Mouse (Mus musculus): ENCODE measurements around the gene Slc6a13. TPM values are rescaled to one million over a fixed set of nuclear protein-coding genes. Genes with fewer than 3 reads are reported as not detected.

The Slc6a13 gene
- polyA plus RNA-seq, 1 experiment from 2014 or later = 8.5 TPM

GRCm38 (mm10) chr6:121382071-121382470, 82.0 kb downstream of the Slc6a13 start:
- no peak for ATAC-seq (ENCODE audit: extremely low read depth, insufficient number of reproducible peaks, low FRiP score, low TSS enrichment)
- 62% methylated on average over 10 of the region's 10 CpGs for WGBS
- Histone ChIP-seq H3K4me3 (no peak overlapping the region), H3K9ac (no peak overlapping the region), H3K4me1 (no peaks in the 10 kb centered on the region), H3K27ac (replicated peaks) (no peak overlapping the region), H3K9me3 (no peaks in the 10 kb centered on the region), H3K36me3 (no peaks in the 10 kb centered on the region), H3K27me3 (replicated peaks) (peaks cover 82% of the 10 kb centered on the region), H3K4me2 (no peak overlapping the region)

GRCm38 (mm10) chr6:121385397-121385796, 85.4 kb downstream of the Slc6a13 start:
- WGBS = 81% methylated on average over 3 of the region's 3 CpGs
- H3K27me3 ChIP-seq (replicated peaks) = peaks cover 78% of the 10 kb centered on the region

More at GRCm38 (mm10) chr6:121385397-121385796, 85.4 kb downstream of the Slc6a13 start:
- no peaks in the 10 kb centered on the region for H3K9me3 ChIP-seq
- no peaks in the 10 kb centered on the region for H3K4me1 ChIP-seq
- H3K4me3 ChIP-seq = no peak overlapping the region
- H3K36me3 ChIP-seq = no peaks in the 10 kb centered on the region
- no peak for ATAC-seq (ENCODE audit: extremely low read depth, insufficient number of reproducible peaks, low FRiP score, low TSS enrichment)
- no peak overlapping the region for H3K4me2 ChIP-seq
- H3K9ac ChIP-seq = no peak overlapping the region
- H3K27ac ChIP-seq (replicated peaks) = no peak overlapping the region

Small RNAs within 50 kb of the gene (microRNA-seq; reads per million reads assigned to microRNA genes)
- gene Gm24855 = not detected

Other genes starting within 250 kb of the Slc6a13 start
- 28.2 and 29.2 TPM in 2 replicates for gene Mical3, start 169.2 kb upstream of the Slc6a13 start, polyA plus RNA-seq (2015; fragmentation: Nextera tagmentation; extraction: Ambion mirVana)
- gene Pex26, start 116.6 kb upstream of the Slc6a13 start, polyA plus RNA-seq (2015; fragmentation: Nextera tagmentation; extraction: Ambion mirVana) = 4.7 and 5.2 TPM in 2 replicates
- gene Tuba8, start 89.5 kb upstream of the Slc6a13 start, polyA plus RNA-seq (2015; fragmentation: Nextera tagmentation; extraction: Ambion mirVana) = 0.31 TPM in 2 replicates
- 1.8 and 2.6 TPM in 2 replicates for gene Usp18, start 54.3 kb upstream of the Slc6a13 start, polyA plus RNA-seq (2015; fragmentation: Nextera tagmentation; extraction: Ambion mirVana)
- gene Slc6a12, start 42.8 kb downstream of the Slc6a13 start, polyA plus RNA-seq (2015; fragmentation: Nextera tagmentation; extraction: Ambion mirVana) = 0.37 TPM in 1 of 2 replicates, not detected in the other
- 0.01 TPM in 1 of 2 replicates, not detected in the other for gene Iqsec3, start 173.5 kb downstream of the Slc6a13 start, polyA plus RNA-seq (2015; fragmentation: Nextera tagmentation; extraction: Ambion mirVana)

All from heart, embryonic 13.5 days (tissue).